Comparison of ENCODE assay signal across 9 mouse cellular contexts in the genomic region with DNA sequence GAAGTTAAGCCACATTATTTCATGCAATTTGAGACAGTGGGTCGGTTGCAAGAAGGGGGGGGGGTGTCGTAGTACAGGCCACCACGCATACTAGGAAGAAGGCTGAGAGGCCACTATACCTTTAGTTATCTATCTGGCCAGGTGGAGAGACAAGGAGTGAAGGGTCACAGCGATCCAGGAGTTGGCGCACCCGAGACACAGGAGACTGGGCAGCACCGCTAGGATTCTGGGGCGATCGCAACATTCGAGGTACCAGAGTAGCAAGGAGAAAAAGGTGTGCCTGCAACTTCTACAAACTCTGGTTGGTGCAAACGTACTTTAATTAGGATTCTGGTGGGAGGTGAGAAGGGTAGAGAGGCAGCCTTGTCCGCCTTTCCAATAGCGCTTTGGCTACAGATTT. TPM values are rescaled to one million over a fixed set of nuclear protein-coding genes. Genes with fewer than 3 reads are reported as not detected.
DNase-seq lines count a peak whose midpoint lies in the region; ATAC-seq and TF ChIP-seq lines count a peak whose summit lies in the region.
"Had no signal": no experiment of that assay in that cellular context is flagged by ENCODE, and none has a peak within 500 bp of the region (broad histone marks: within the 10 kb centered on the region; RNA-seq: fewer than 3 reads in every experiment).

No protein-coding gene starts in this region.

- ATAC-seq in heart, embryonic 13.5 days (ENCODE audit: extremely low read depth, insufficient number of reproducible peaks, low FRiP score, low TSS enrichment), result no peak
- no peak for ATAC-seq in liver, embryonic 12.5 days
- ATAC-seq in cerebellum, adult (ENCODE audit: insufficient number of reproducible peaks, low FRiP score, low TSS enrichment), result no peak
- no peak for ATAC-seq in monocyte, adult 5-6 weeks (replicated peaks; ENCODE audit: insufficient number of reproducible peaks, low FRiP score, low TSS enrichment, poor library complexity, severe bottlenecking)

- H3K9me3 ChIP-seq in heart, embryonic 13.5 days, result no peaks in the 10 kb centered on the region
- H3K9me3 ChIP-seq in erythroblast, embryonic 14.5 days (ENCODE audit: control insufficient read depth, low read length), result no peaks in the 10 kb centered on the region
- H3K9me3 ChIP-seq in liver, embryonic 12.5 days (replicated peaks), result no peaks in the 10 kb centered on the region

- TF ChIP-seq CTCF in C2C12 (IDR thresholded peaks at IDR 0.05; ENCODE audit: control insufficient read depth, insufficient read depth, insufficient read length), result no peak

- peak overlapping the region; percentile 66; the same call in 1 of the 2 replicates for H3K27ac ChIP-seq in heart, embryonic 13.5 days (replicated peaks)
- H3K27ac ChIP-seq in liver, embryonic 12.5 days, result peak overlapping the region; percentile 99

- peaks cover 46% of the 10 kb centered on the region for H3K27me3 ChIP-seq in heart, embryonic 13.5 days (replicated peaks)
- no peaks in the 10 kb centered on the region for H3K27me3 ChIP-seq in C2C12 (ENCODE audit: control insufficient read depth, insufficient read depth, insufficient read length)
- no peaks in the 10 kb centered on the region for H3K27me3 ChIP-seq in erythroblast, embryonic 14.5 days (ENCODE audit: control insufficient read depth)
- no peaks in the 10 kb centered on the region for H3K27me3 ChIP-seq in liver, embryonic 12.5 days (replicated peaks)

- peaks cover 21% of the 10 kb centered on the region for H3K4me1 ChIP-seq in heart, embryonic 13.5 days
- peaks cover 72% of the 10 kb centered on the region for H3K4me1 ChIP-seq in erythroblast, embryonic 14.5 days (ENCODE audit: control insufficient read depth)
- H3K4me1 ChIP-seq in liver, embryonic 12.5 days, result peaks cover 77% of the 10 kb centered on the region

- H3K4me3 ChIP-seq in heart, embryonic 13.5 days, result peak overlapping the region; percentile 66
- H3K4me3 ChIP-seq in C2C12 (ENCODE audit: insufficient read depth, poor library complexity, severe bottlenecking), result peak overlapping the region; percentile 91
- H3K4me3 ChIP-seq in erythroblast, embryonic 14.5 days (replicated peaks), result peak overlapping the region; percentile 91
- H3K4me3 ChIP-seq in liver, embryonic 12.5 days, result peak overlapping the region; percentile 97

- DNase-seq in heart, adult 9 months (ENCODE audit: low spot score in 2 of 2), result no peak
- DNase-seq in natural killer cell, adult 2 months (ENCODE audit: low spot score in 2 of 2), result no peak
- DNase-seq: kidney, postnatal 14 days had no signal

- no peaks in the 10 kb centered on the region for H3K36me3 ChIP-seq in heart, embryonic 13.5 days
- H3K36me3 ChIP-seq in C2C12 (ENCODE audit: control insufficient read depth, insufficient read depth), result peaks cover 10% of the 10 kb centered on the region
- peaks cover 53% of the 10 kb centered on the region for H3K36me3 ChIP-seq in erythroblast, embryonic 14.5 days (ENCODE audit: control insufficient read depth)
- H3K36me3 ChIP-seq in liver, embryonic 12.5 days, result peaks cover 41% of the 10 kb centered on the region

- peak overlapping the region; percentile 84 for H3K9ac ChIP-seq in heart, embryonic 13.5 days
- H3K9ac ChIP-seq in liver, embryonic 12.5 days, result peak overlapping the region; percentile 99

- peaks cover 52% of the 10 kb centered on the region for H3K79me3 ChIP-seq in C2C12 (ENCODE audit: low read depth)

- peak overlapping the region; percentile 83 for H3ac ChIP-seq in C2C12 (ENCODE audit: control insufficient read depth, insufficient read length, low read depth)

- WGBS in heart, embryonic 13.5 days, result 8% methylated on average over 13 of the region's 13 CpGs
- WGBS in liver, embryonic 12.5 days (ENCODE audit: insufficient replicate concordance), result 2% methylated on average over 13 of the region's 13 CpGs

- H3K4me2 ChIP-seq in heart, embryonic 13.5 days, result peak overlapping the region; percentile 84
- H3K4me2 ChIP-seq in liver, embryonic 12.5 days, result peak overlapping the region; percentile 88

- H3K79me2 ChIP-seq in C2C12 (ENCODE audit: control insufficient read depth, insufficient read depth), result peaks cover 59% of the 10 kb centered on the region

TF ChIP-seq in C2C12, 6 proteins besides CTCF, POLR2A, EP300 and RAD21:
- TF ChIP-seq FOSL1 (IDR thresholded peaks at IDR 0.05; ENCODE audit: insufficient read depth, low read length, poor library complexity, severe bottlenecking) (no peak), USF1 (IDR thresholded peaks at IDR 0.05; ENCODE audit: low read depth) (no peak), CEBPB (IDR thresholded peaks at IDR 0.05; ENCODE audit: low read depth) (no peak), MAX (IDR thresholded peaks at IDR 0.05) (no peak), MYOG (IDR thresholded peaks at IDR 0.05; ENCODE audit: control insufficient read depth, extremely low read depth, insufficient read length) (no peak), MYOD1 (IDR thresholded peaks at IDR 0.05; ENCODE audit: control insufficient read depth, insufficient read length, low read depth) (no peak)

RNA-seq across cellular contexts. Expression of a gene that starts 1.2 kb away (rescaled TPM):
- 8.6 and 9.0 TPM in 2 replicates for polyA plus RNA-seq in heart, embryonic 13.5 days (2015; fragmentation: Nextera tagmentation; extraction: Ambion mirVana)
- polyA plus RNA-seq in C2C12 (2012; fragmentation: generic; extraction: Trizol), result 20.3 TPM
- polyA plus RNA-seq in erythroblast, embryonic 14.5 days (2012), result 2.4 and 3.3 TPM in 2 replicates
- 29.6 and 30.6 TPM in 2 replicates for polyA plus RNA-seq in liver, embryonic 12.5 days (2016; fragmentation: Nextera tagmentation; extraction: Ambion mirVana)
- total RNA-seq in monocyte, adult 5-6 weeks (2017), result 128 to 170 TPM (median 152 TPM) in 3 replicates

RNA-seq across cellular contexts. Expression of a gene that starts 28.1 kb away (rescaled TPM):
- 2.9 TPM in 2 replicates for polyA plus RNA-seq in heart, embryonic 13.5 days (2015; fragmentation: Nextera tagmentation; extraction: Ambion mirVana)
- polyA plus RNA-seq in C2C12 (2012; fragmentation: generic; extraction: Trizol), result 2.1 TPM
- not detected in 2 replicates for polyA plus RNA-seq in erythroblast, embryonic 14.5 days (2012)
- 1.5 and 1.6 TPM in 2 replicates for polyA plus RNA-seq in liver, embryonic 12.5 days (2016; fragmentation: Nextera tagmentation; extraction: Ambion mirVana)
- not detected in 3 replicates for total RNA-seq in monocyte, adult 5-6 weeks (2017)

RNA-seq across cellular contexts. Expression of a gene that starts 54.1 kb away (rescaled TPM):
- polyA plus RNA-seq in heart, embryonic 13.5 days (2015; fragmentation: Nextera tagmentation; extraction: Ambion mirVana), result 7.6 and 8.0 TPM in 2 replicates
- 1.7 TPM for polyA plus RNA-seq in C2C12 (2012; fragmentation: generic; extraction: Trizol)
- polyA plus RNA-seq in erythroblast, embryonic 14.5 days (2012), result 0.07 and 0.11 TPM in 2 replicates
- 3.9 and 4.0 TPM in 2 replicates for polyA plus RNA-seq in liver, embryonic 12.5 days (2016; fragmentation: Nextera tagmentation; extraction: Ambion mirVana)
- 0.68 to 1.5 TPM in 2 of 3 replicates, not detected in the other for total RNA-seq in monocyte, adult 5-6 weeks (2017)
